Mouse (Mus musculus): ENCODE measurements at regions not wholly inside any gene's neighbourhood (a gene's known extent, or its start where the extent isn't known, plus 50 kb on each side); places are given as distances from the start of the nearest gene placed in this dataset.

- TF ChIP-seq CTCF (IDR thresholded peaks at IDR 0.05; ENCODE audit: insufficient read depth, low read length) (no peak), POLR2A (IDR thresholded peaks at IDR 0.05; ENCODE audit: borderline replicate concordance, extremely low read depth, low read depth, low read length) (no peak)
Observed at GRCm38 (mm10) chr19:26190803-26191202, 414.0 kb upstream of the Smarca2 start.

All from lung, adult 2 months (tissue).